Mouse (Mus musculus) gastrocnemius, postnatal 25 days (tissue): ENCODE measurements around the gene Tmem39a. TPM values are rescaled to one million over a fixed set of nuclear protein-coding genes. Genes with fewer than 3 reads are reported as not detected.

ENCODE experiments used
- DNase-seq: peaks from one replicate; pipeline ENCODE4 v3.0.0; 2022
- total RNA-seq, 2 experiments: library from RNA; stranded (reverse); gene quantifications; 1 replicate in 1 of 2; 2 replicates in 1 of 2; pipeline ENCODE4 v1.2.3; 2021

The Tmem39a gene
- total RNA-seq, 2 experiments from 2014 or later, result 17.1 to 18.8 TPM

DNA sequence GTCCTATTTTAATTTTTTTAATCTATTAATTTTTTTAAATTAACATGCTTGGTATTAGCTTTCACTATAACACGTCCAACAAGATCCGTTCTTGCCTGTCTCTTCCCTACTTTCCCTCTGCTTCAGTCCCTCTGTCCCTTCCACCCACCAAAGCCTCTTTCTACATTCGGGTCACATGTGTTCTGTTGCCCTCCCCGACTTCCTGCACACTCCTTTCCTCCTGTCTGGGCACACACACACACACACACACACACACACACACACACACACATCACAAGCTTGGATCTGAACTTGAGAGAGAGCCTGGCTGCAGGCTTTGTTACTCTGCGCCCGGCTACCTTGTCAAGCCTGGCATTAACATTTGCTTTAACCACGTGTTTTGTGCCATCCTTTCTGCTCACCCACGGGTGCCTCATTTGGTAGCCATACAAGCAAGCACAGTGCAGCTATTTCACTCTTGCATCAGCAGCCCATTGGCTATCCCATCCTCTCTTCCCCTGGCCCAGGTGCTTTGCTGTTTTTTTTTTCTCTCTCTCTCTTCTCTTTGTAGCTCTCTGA is 77.4 kb downstream of the Tmem39a start:
- DNase-seq, result no peak

GRCm38 (mm10) chr16:38636682-38637081 is 78.2 kb downstream of the Tmem39a start:
- DNase-seq, result no peak

- no peak for DNase-seq
Observed at GRCm38 (mm10) chr16:38637085-38637484, 78.6 kb downstream of the Tmem39a start.

Other genes with a start within 250 kb of the Tmem39a start
- not detected for gene Maats1, start 216.6 kb upstream of the Tmem39a start, total RNA-seq
- gene Cox17, start 211.7 kb upstream of the Tmem39a start, total RNA-seq, result 100 to 1,000 TPM; 143 to 154 TPM
- gene Gm21987, start 211.7 kb upstream of the Tmem39a start, total RNA-seq, result not detected
- gene Popdc2, start 196.5 kb upstream of the Tmem39a start, total RNA-seq, result 10 to 100 TPM; 50.3 to 67.8 TPM
- 1 to 10 TPM; 3.0 to 3.6 TPM for gene Pla1a, start 125.6 kb upstream of the Tmem39a start, total RNA-seq
- 10 to 100 TPM; 16.9 to 19.6 TPM for gene Adprh, start 106.0 kb upstream of the Tmem39a start, total RNA-seq
- under 1 TPM; 0.15 to 0.38 TPM for gene Cd80, start 103.1 kb upstream of the Tmem39a start, total RNA-seq
- 10 to 100 TPM; 48.4 to 52.2 TPM for gene Timmdc1, start 36.0 kb upstream of the Tmem39a start, total RNA-seq
- gene Poglut1, start 8.4 kb upstream of the Tmem39a start, total RNA-seq, result 1 to 10 TPM; 6.2 to 8.1 TPM
- gene Arhgap31, start 154.6 kb downstream of the Tmem39a start, total RNA-seq, result 10 to 100 TPM; 11.9 to 14.7 TPM
- 1 to 10 TPM; 4.0 to 4.4 TPM for gene B4galt4, start 183.6 kb downstream of the Tmem39a start, total RNA-seq
- gene Upk1b, start 241.6 kb downstream of the Tmem39a start, total RNA-seq, result not detected